In genomic region chr11:43989911-43990430, GRCm38 (mm10) we compare ENCODE assay signal across 19 mouse cellular contexts.
DNase-seq lines count a peak whose midpoint lies in the region; TF ChIP-seq lines count a peak whose summit lies in the region.
"Had no signal": no experiment of that assay in that cellular context is flagged by ENCODE, and none has a peak within 500 bp of the region (broad histone marks: within the 10 kb centered on the region; RNA-seq: fewer than 3 reads in every experiment).

No protein-coding gene starts in this region.

- DNase-seq in cerebellum, postnatal 14 days, result peak; percentile 26 to 36
- no peak for DNase-seq in cerebellum, adult 2 months
- DNase-seq in kidney, adult 9 months, result peak; percentile 22
- no peak for DNase-seq in kidney, postnatal 4 days
- peak; percentile 28 to 34 for DNase-seq in right cerebral cortex, postnatal 10 days (ENCODE audit: low spot score in 2 of 2)
- no peak for DNase-seq in right cerebral cortex, postnatal 36 days (ENCODE audit: low spot score in 2 of 2)
- no peak for DNase-seq in urinary bladder, postnatal 25 days (ENCODE audit: low spot score)
- DNase-seq in frontal cortex, postnatal 36 days (ENCODE audit: low spot score in 2 of 2), result no peak
- DNase-seq: cerebellum, postnatal 36 days; forebrain, postnatal 0 days; gastrocnemius, adult 2 months; kidney, adult 8-10 months; liver, embryonic 13.5 days; lung, embryonic 14.5 days; lung, postnatal 4 days; right cerebral cortex, postnatal 4 days; thymus, postnatal 36 days had no signal

- H3K4me3 ChIP-seq in cerebellum, adult 2 months (replicated peaks; ENCODE audit: insufficient read depth, low read depth, low read length), result no peak overlapping the region
- H3K4me3 ChIP-seq: forebrain, embryonic 10.5 days; gastrocnemius, adult 2 months; limb, embryonic 13.5 days; liver, embryonic 13.5 days had no signal

- no peak for TF ChIP-seq CTCF in cerebellum, adult 2 months (IDR thresholded peaks at IDR 0.05; ENCODE audit: borderline replicate concordance, insufficient read depth, low read depth, low read length)

- WGBS in cerebellum, adult 2 months, result 52% methylated on average over 1 of the region's 1 CpGs

- H3K27ac ChIP-seq in cerebellum, adult 2 months (ENCODE audit: insufficient read depth, low read length), result no peak overlapping the region
- H3K27ac ChIP-seq: forebrain, embryonic 10.5 days; gastrocnemius, adult 2 months; limb, embryonic 13.5 days; liver, embryonic 13.5 days had no signal

- no peaks in the 10 kb centered on the region for H3K27me3 ChIP-seq in cerebellum, adult 2 months (ENCODE audit: control insufficient read depth, insufficient read depth, low read length)
- H3K27me3 ChIP-seq: limb, embryonic 13.5 days; liver, embryonic 13.5 days had no signal

- no peak for TF ChIP-seq POLR2A in cerebellum, adult 2 months (IDR thresholded peaks at IDR 0.05; ENCODE audit: borderline replicate concordance, insufficient read depth, low read length)

- H3K4me1 ChIP-seq in cerebellum, adult 2 months (ENCODE audit: control insufficient read depth, insufficient read depth, low read length), result no peaks in the 10 kb centered on the region
- H3K4me1 ChIP-seq: forebrain, embryonic 10.5 days; liver, embryonic 13.5 days had no signal

Comparison
In these comparisons a context has a peak if more than half of its experiments do, and no peak if none do; other contexts are left out.
1. DNase-seq: peak in cerebellum, postnatal 14 days (2 of 2), kidney, adult 9 months (single experiment) and right cerebral cortex, postnatal 10 days (2 of 2); none in cerebellum, adult 2 months (0 of 2), kidney, postnatal 4 days (0 of 2), right cerebral cortex, postnatal 36 days (0 of 2), urinary bladder, postnatal 25 days (single experiment) and frontal cortex, postnatal 36 days (0 of 2).